Mouse (Mus musculus) embryonic facial prominence, embryonic 13.5 days (tissue): Measurements from ENCODE around the gene Sgo2a. TPM values are rescaled to one million over a fixed set of nuclear protein-coding genes. Genes with fewer than 3 reads are reported as not detected.

ENCODE experiments used
- ATAC-seq: fragments of 200-750 bp; cut with Nextera tagmentation; 2 replicates; pipeline ENCODE4 v1.8.0; 2017; ENCODE audit warnings: low read depth; ENCODE audit not compliant: insufficient number of reproducible peaks, insufficient read depth, low FRiP score, low TSS enrichment
- H3K27ac ChIP-seq: fragments of 300-500 bp; sonication (generic); 2 replicates; pipeline ENCODE4 v1.5.1; 2015; ENCODE audit warnings: moderate library complexity, mild to moderate bottlenecking, inconsistent platforms
- H3K27me3 ChIP-seq: fragments of 300-500 bp; sonication (generic); 2 replicates; pipeline ENCODE4 v1.6.1; 2015; ENCODE audit warnings: mild to moderate bottlenecking, inconsistent platforms
- H3K36me3 ChIP-seq: fragments of 300-500 bp; sonication (generic); 2 replicates; pipeline ENCODE4 v1.6.1; 2015; ENCODE audit warnings: mild to moderate bottlenecking, inconsistent platforms
- H3K4me1 ChIP-seq: fragments of 300-500 bp; sonication (generic); 2 replicates; pipeline ENCODE4 v1.6.1; 2015; ENCODE audit warnings: inconsistent platforms
- H3K4me2 ChIP-seq: fragments of 300-500 bp; sonication (generic); 2 replicates; pipeline ENCODE4 v1.6.1; 2015; ENCODE audit warnings: moderate library complexity, mild to moderate bottlenecking, inconsistent platforms
- H3K4me3 ChIP-seq: fragments of 300-500 bp; sonication (generic); 2 replicates; pipeline ENCODE4 v1.5.1; 2015; ENCODE audit warnings: mild to moderate bottlenecking, inconsistent platforms
- H3K9ac ChIP-seq: fragments of 300-500 bp; sonication (generic); 2 replicates; pipeline ENCODE4 v1.6.1; 2015; ENCODE audit warnings: mild to moderate bottlenecking, inconsistent platforms
- H3K9me3 ChIP-seq: fragments of 300-500 bp; sonication (generic); 2 replicates; pipeline ENCODE4 v1.6.1; 2016; ENCODE audit warnings: inconsistent platforms
- WGBS: fragments of 180-500 bp; shearing (Covaris S2); methylation state at CpG from one replicate; pipeline ENCODE4 v1.1.7; 2015; ENCODE audit warnings: mixed read lengths; 5-methylcytosine and 5-hydroxymethylcytosine counted together
- polyA plus RNA-seq: library from polyadenylated mRNA; unstranded; fragments of >200 nt; fragmentation: Nextera tagmentation; extraction: Ambion mirVana; gene quantifications from 2 replicates; pipeline ENCODE4 v1.2.1, GENCODE M21; 2015

Sgo2a gene
- polyA plus RNA-seq, 1 experiment from 2014 or later: 20.3 TPM

DNA sequence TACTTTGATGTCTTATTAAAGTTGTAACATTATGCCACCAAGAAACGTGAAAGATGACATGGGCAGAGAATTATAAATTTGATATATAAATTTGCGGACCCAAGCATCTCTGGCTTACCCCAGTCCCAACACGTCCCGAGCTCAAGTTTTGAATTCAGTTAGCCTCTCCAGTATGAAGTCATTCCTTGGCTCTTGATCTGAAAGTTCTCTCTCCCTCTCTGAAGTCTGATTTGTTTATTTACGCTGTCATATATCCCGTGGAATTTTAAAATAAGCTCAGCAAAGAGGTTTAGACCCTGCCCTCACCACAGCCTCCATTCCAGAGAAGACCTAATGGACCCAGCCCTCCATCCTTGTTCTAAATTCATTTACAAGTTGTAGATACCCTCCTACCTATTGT lies 73.4 kb downstream of the Sgo2a start:
- Histone ChIP-seq H3K36me3 (no peaks in the 10 kb centered on the region), H3K4me3 (no peak overlapping the region), H3K4me2 (no peak overlapping the region), H3K9me3 (no peaks in the 10 kb centered on the region), H3K27me3 (no peaks in the 10 kb centered on the region), H3K4me1 (0 out of 2 replicates have a peak, but pooled peaks cover 2% of the 10 kb centered on the region), H3K27ac (no peak overlapping the region), H3K9ac (no peak overlapping the region)
- WGBS: 72% methylated on average over 6 of the region's 6 CpGs
- ATAC-seq: no peak

DNA sequence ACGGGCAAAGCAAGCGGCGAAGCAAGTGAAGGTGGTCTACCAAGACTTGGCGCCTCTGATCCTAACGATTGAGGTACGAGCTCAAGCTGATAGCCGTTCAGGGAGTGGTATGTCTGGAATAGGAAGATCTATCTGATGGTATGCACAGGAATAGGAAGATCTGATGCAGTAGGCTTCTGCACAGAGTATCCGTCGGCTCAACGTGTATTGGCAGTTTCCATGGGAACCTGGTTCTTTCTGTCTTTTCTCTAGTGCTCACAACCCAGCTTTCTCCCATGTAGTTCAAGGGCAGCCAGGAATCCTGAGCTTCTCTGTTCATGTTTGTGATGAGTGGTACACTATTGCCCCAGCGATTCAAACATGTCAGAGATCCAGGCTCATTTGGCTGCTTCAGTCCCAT lies 74.3 kb downstream of the Sgo2a start:
- H3K27ac ChIP-seq: no peak overlapping the region
- no peaks in the 10 kb centered on the region for H3K9me3 ChIP-seq
- H3K4me1 ChIP-seq: 0 out of 2 replicates have a peak, but pooled peaks cover 2% of the 10 kb centered on the region
- no peak overlapping the region for H3K9ac ChIP-seq
- WGBS: 93% methylated on average over 11 of the region's 11 CpGs
- H3K4me2 ChIP-seq: no peak overlapping the region
- no peak for ATAC-seq
- H3K27me3 ChIP-seq: no peaks in the 10 kb centered on the region
- H3K36me3 ChIP-seq: no peaks in the 10 kb centered on the region
- no peak overlapping the region for H3K4me3 ChIP-seq

DNA sequence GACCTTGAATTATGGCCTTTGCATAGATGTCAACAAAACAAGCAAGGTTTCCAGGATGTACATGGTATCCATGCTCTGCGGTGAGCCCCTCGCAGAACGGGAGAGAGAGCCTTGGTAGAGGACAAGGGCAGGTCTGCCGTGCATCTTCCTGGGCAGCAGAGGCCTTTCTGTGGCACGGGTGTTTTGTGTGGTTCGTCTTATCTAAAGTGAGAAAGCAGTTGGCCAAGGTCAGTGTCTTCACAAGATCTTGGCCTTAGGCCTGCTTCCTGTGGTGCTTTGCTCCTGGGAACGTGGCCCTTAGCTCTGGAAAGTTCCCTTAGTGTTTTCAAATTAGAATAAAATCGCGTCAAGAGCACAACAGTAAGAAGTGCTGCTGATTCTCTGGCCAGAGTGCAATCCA lies 75.2 kb downstream of the Sgo2a start:
- Histone ChIP-seq H3K4me3 (no peak overlapping the region), H3K36me3 (no peaks in the 10 kb centered on the region), H3K27me3 (no peaks in the 10 kb centered on the region), H3K27ac (no peak overlapping the region), H3K4me2 (no peak overlapping the region), H3K4me1 (0 out of 2 replicates have a peak, but pooled peaks cover 2% of the 10 kb centered on the region), H3K9me3 (no peaks in the 10 kb centered on the region), H3K9ac (no peak overlapping the region)
- no peak for ATAC-seq
- 85% methylated on average over 9 of the region's 9 CpGs for WGBS

DNA sequence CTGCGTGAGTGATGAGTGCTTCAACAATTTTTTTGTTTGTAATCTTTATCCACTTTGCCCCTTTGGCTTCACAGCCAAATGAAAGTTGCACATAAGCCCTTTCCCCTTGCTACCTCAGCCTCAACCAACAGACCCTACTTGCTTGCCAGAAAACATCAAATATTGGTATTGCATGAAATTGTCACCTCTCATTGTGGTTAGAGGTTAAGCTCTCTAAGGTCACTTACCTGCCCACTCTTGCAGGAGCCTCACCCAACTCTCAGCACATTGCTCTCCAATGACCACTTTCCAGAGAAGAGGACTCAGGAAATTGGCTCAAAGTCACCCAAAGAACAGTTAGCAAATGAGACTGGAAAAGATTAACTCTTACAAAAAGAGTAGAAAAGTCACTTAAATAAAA lies 75.7 kb downstream of the Sgo2a start:
- Histone ChIP-seq H3K4me3 (no peak overlapping the region), H3K36me3 (no peaks in the 10 kb centered on the region), H3K9ac (no peak overlapping the region), H3K4me1 (0 out of 2 replicates have a peak, but pooled peaks cover 2% of the 10 kb centered on the region), H3K27me3 (no peaks in the 10 kb centered on the region), H3K27ac (no peak overlapping the region), H3K4me2 (no peak overlapping the region), H3K9me3 (no peaks in the 10 kb centered on the region)
- no peak for ATAC-seq
- 68% methylated on average over 1 of the region's 1 CpGs for WGBS

DNA sequence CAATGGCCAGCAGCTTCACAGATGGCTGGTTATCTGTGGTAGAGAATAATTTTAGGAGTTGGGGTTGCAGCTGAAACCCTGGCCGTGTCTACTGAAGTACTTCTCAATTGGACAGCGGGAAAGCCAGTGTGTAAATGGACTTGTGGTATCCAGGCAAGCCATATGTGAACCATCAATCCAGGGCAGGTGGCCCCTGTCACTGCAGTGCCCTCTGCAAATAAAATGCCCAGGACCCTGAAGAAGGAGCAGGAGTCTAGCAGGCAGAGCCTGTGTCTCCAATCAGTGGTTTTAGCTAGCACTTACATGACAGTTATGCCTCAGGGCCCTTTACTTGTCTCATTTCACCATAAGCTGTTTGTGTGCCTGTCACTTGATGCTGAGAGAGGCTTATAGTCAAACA lies 76.6 kb downstream of the Sgo2a start:
- H3K4me2 ChIP-seq: no peak overlapping the region
- no peaks in the 10 kb centered on the region for H3K9me3 ChIP-seq
- H3K27ac ChIP-seq: no peak overlapping the region

DNA sequence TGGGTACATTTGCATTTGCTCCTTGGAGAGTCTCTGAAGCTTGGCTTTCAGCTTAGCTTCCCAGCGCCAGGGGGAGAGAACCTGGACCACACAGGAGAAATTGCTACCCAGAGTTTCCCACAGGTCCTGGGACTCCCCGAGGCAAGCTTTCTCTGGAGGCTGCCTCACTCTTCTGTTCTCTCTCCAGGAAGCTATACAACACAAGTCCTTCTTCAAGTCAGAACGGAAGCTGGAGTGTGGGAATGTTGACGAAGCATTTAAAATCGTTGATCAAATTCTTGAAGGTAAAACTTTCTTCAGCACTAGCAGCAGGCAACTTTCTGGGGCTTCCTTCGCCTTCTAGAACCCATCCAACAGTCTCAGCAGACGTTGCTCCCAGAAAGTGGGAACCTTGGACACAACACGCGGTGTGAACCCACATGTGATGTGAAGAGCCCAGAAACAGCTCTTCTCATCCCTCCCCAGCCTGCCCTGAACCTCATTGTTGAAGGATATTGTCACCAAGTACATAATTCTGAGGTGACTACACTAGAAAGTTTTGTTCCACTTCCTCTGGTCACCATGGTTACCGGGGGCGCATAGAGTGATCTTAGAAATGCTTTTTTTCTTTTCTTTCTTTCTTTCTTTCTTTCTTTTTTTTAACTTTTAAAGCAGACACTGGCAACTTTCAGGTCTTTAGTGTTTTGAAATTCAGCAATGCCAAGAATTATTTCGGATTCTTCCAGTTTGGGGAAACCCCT lies 77.4 kb downstream of the Sgo2a start:
- ATAC-seq: no peak
- H3K36me3 ChIP-seq: no peaks in the 10 kb centered on the region
- H3K27ac ChIP-seq: no peak overlapping the region
- no peak overlapping the region for H3K9ac ChIP-seq
- 0 out of 2 replicates have a peak, but pooled peaks cover 2% of the 10 kb centered on the region for H3K4me1 ChIP-seq
- H3K4me2 ChIP-seq: no peak overlapping the region
- 68% methylated on average over 12 of the region's 12 CpGs for WGBS
- no peak overlapping the region for H3K4me3 ChIP-seq
- no peaks in the 10 kb centered on the region for H3K27me3 ChIP-seq
- no peaks in the 10 kb centered on the region for H3K9me3 ChIP-seq

More for the DNA sequence above, 76.6 kb downstream of the Sgo2a start:
- no peak overlapping the region for H3K4me3 ChIP-seq
- no peaks in the 10 kb centered on the region for H3K36me3 ChIP-seq
- H3K9ac ChIP-seq: no peak overlapping the region
- WGBS: 76% methylated on average over 2 of the region's 2 CpGs
- no peaks in the 10 kb centered on the region for H3K27me3 ChIP-seq
- H3K4me1 ChIP-seq: 0 out of 2 replicates have a peak, but pooled peaks cover 2% of the 10 kb centered on the region
- no peak for ATAC-seq

DNA sequence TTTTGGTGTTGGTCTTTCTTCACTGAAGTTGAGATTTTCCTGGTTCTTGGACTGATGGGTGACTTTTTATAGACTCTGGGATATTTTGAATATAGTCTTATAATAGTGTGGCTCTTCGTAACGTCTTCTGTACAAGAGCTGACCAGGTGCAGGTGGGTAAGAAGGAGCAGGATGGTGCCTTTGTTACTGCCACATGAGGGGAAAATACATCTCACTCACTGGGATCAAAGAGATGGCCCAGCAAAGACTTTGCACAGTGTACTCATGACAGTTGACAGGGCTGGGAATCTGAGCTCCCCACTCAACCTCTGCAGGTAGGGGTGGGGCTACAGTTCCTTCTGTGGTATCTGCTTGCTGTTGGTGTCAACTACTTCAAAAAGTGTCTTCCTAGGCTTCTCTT lies 78.5 kb downstream of the Sgo2a start:
- H3K9me3 ChIP-seq: no peaks in the 10 kb centered on the region
- no peak for ATAC-seq
- H3K27ac ChIP-seq: no peak overlapping the region
- no peaks in the 10 kb centered on the region for H3K27me3 ChIP-seq
- no peak overlapping the region for H3K9ac ChIP-seq
- H3K4me3 ChIP-seq: no peak overlapping the region
- H3K4me2 ChIP-seq: no peak overlapping the region
- no peaks in the 10 kb centered on the region for H3K36me3 ChIP-seq
- WGBS: 86% methylated on average over 2 of the region's 2 CpGs
- 0 out of 2 replicates have a peak, but pooled peaks cover 2% of the 10 kb centered on the region for H3K4me1 ChIP-seq

Other genes with a start within 250 kb of the Sgo2a start
- gene Spats2l, start 221.8 kb upstream of the Sgo2a start, polyA plus RNA-seq: 143 and 156 TPM in 2 replicates
- 24.9 and 25.6 TPM in 2 replicates for gene Kctd18, start 23.0 kb downstream of the Sgo2a start, polyA plus RNA-seq
- gene Aox1, start 34.0 kb downstream of the Sgo2a start, polyA plus RNA-seq: 0.10 and 0.30 TPM in 2 replicates
- 0.66 and 0.83 TPM in 2 replicates for gene Aox3, start 117.2 kb downstream of the Sgo2a start, polyA plus RNA-seq
- gene Aox4, start 214.4 kb downstream of the Sgo2a start, polyA plus RNA-seq: 1.9 TPM in 2 replicates